Mouse (Mus musculus): ENCODE measurements around the gene Atf7. TPM values are rescaled to one million over a fixed set of nuclear protein-coding genes. Genes with fewer than 3 reads are reported as not detected.

The Atf7 gene
- total RNA-seq (2012; rRNA removed), result 9.0 and 12.4 TPM in 2 replicates

DNA sequence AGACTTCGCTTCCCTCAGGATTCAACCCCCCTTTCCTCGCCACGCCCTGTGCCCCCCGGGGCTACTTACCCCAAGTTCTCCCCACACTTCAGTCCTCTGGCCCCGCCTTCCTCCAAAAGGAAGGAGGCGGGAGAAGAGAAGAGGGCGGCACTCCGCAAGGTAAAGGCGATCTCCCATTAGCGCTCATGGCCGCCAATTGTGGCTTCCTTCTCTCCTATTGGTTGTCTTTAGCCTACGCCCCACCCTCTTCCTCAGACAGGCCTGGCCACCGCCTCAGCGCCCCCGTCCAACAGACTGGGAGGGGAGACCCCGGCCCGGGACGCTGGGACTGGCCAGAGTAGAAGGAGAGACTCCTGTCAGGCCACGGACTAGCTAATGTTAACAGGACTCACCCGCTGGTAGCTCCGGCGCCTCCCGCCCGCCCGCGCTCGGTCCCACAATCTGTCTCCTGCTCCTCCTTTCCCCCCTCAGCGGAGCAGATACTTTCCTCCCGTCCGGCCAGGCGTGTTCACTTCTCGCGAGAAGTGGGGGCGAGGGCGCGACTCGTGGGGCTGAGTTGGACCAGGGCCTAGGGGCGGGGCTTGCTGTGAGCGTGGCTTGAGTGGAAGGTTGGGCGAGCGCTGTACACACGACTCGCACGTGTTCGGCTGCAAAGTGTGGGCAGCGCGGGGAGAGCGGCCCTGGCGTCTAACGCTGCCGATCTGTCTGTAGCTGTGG is at the start of gene Atf7, which contains the start of gene Gm28047:
Gene Atf7 (minus strand): TSS at position 495 of the 717 bp plus-strand sequence.
Gene Gm28047 (minus strand): TSS at position 98 of the 717 bp plus-strand sequence.
- Histone ChIP-seq H3K36me3 (ENCODE audit: control insufficient read depth, insufficient read depth, low read length, poor library complexity, severe bottlenecking) (no peaks in the 10 kb centered on the region), H3K4me3 (ENCODE audit: insufficient read depth in 1 of 2, low read depth in 1 of 2, low read length in 2 of 2, poor library complexity in 1 of 2, severe bottlenecking in 1 of 2) (peak within 1 kb of the TSS; percentile 81 to 87), H3K27ac (ENCODE audit: insufficient read depth, low read depth, low read length, poor library complexity, severe bottlenecking) (peak within 1 kb of the TSS; percentile 93), H3K9me3 (ENCODE audit: control insufficient read depth, insufficient read depth, low read depth, low read length) (no peaks in the 10 kb centered on the region), H3K9ac (ENCODE audit: insufficient read depth, low read depth, low read length, poor library complexity, severe bottlenecking) (peak within 1 kb of the TSS; percentile 92), H3K4me1 (ENCODE audit: control insufficient read depth in 2 of 2, insufficient read depth in 2 of 2, low read length in 2 of 2, poor library complexity in 1 of 2) (peaks cover 2% of the 10 kb centered on the region in 2 experiments; a peak in 1 of 4 replicates)
- in situ Hi-C loops (cut with MboI; ENCODE audit: low sequenced_read_pairs in 2 of 2, unreplicated experiment in 2 of 2), result no loop called here
- peak; percentile 99 for DNase-seq (ENCODE audit: low read depth, low spot score)
- TF ChIP-seq HCFC1 (IDR thresholded peaks at IDR 0.05; ENCODE audit: borderline replicate concordance, insufficient read depth, low read length), result peak; percentile 11; the same call in 1 of the 2 replicates
- TF ChIP-seq ZC3H11A (IDR thresholded peaks at IDR 0.05; ENCODE audit: borderline replicate concordance, low read depth, low read length), result no peak
- peak; percentile 96 for TF ChIP-seq CHD2 (IDR thresholded peaks at IDR 0.05; ENCODE audit: low read depth, low read length)

DNA sequence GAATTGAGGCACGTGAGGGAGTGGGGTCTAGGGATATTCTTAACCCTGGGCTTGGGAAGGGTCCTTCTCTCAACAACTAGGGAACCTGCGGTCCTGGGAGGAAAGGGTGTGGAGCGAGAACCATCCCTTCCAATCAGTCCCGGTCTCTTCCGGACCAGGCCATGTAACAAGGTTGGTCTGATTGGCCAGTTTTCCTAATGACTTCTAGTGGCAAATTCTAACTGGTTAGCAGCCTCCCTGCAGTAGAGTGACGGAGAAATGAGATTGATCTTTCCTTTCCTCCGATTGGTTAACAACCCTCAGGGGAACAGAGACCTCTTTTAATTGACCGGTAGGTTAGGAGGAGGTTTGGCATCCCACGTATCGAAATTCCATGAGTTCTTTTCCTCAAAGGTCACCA is 48.3 kb upstream of the Atf7 start:
- peak overlapping the region; percentile 59; the same call in 1 of the 2 replicates for H3K9ac ChIP-seq (ENCODE audit: insufficient read depth, low read depth, low read length, poor library complexity, severe bottlenecking)
- peaks cover 8% of the 10 kb centered on the region; the same call in 1 of the 2 replicates for H3K36me3 ChIP-seq (ENCODE audit: control insufficient read depth, insufficient read depth, low read length, poor library complexity, severe bottlenecking)
- no peaks in the 10 kb centered on the region for H3K9me3 ChIP-seq (ENCODE audit: control insufficient read depth, insufficient read depth, low read depth, low read length)
- TF ChIP-seq HCFC1 (IDR thresholded peaks at IDR 0.05; ENCODE audit: borderline replicate concordance, insufficient read depth, low read length), result no peak
- TF ChIP-seq ZC3H11A (IDR thresholded peaks at IDR 0.05; ENCODE audit: borderline replicate concordance, low read depth, low read length), result no peak
- TF ChIP-seq CHD2 (IDR thresholded peaks at IDR 0.05; ENCODE audit: low read depth, low read length), result peak; percentile 75; the same call in 1 of the 2 replicates
- DNase-seq (ENCODE audit: low read depth, low spot score), result peak; percentile 83
- H3K4me3 ChIP-seq (ENCODE audit: insufficient read depth in 1 of 2, low read depth in 1 of 2, low read length in 2 of 2, poor library complexity in 1 of 2, severe bottlenecking in 1 of 2), result peak overlapping the region; percentile 44
- H3K27ac ChIP-seq (ENCODE audit: insufficient read depth, low read depth, low read length, poor library complexity, severe bottlenecking), result peak overlapping the region; percentile 54; the same call in 1 of the 2 replicates
- peaks cover 7% of the 10 kb centered on the region in 2 experiments for H3K4me1 ChIP-seq (ENCODE audit: control insufficient read depth in 2 of 2, insufficient read depth in 2 of 2, low read length in 2 of 2, poor library complexity in 1 of 2)
- in situ Hi-C loops (cut with MboI; ENCODE audit: low sequenced_read_pairs in 2 of 2, unreplicated experiment in 2 of 2), result no loop called here

DNA sequence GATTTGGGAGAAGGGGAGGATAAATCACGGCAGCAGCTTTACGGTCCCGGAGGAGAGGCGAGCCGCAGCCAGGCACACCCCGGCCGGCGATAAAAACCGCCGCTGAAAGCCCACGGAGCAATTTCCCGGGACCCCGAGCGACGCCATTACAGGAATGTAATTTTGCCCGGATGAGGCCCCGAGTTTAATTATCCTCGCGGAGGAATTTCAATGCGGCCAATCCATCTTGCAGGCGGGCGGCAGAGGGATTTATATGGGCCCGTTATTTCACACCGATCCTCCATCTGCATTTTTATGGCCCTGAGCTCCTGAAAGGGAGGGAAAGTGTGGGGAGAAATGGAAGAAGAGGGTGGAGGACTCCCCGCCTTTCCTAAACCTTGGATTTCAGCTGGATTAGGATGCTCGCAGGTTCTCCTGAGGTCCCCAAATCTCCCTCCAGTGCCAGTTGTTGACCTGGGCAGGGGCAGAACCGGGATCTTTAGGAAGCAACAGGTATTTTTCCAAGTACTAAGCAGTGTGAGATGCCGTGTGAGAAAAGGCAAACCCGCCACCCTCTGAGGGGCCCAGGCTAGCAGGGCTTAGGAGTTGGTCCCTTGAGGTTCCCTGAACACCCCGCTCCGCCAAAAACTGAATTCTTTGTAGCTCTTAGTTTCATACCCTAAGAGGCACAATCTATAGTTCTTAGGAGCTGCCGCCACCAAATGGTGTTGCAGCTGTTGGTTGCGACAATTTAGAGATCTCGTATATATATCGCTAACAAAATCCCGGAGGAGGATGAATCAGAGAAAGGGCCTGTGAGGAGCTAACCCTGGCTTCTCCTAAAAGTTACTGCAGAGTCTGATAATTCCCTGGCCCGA is 47.2 kb upstream of the Atf7 start, which contains the start of gene Atp5g2:
Gene Atp5g2 (minus strand): TSS at position 138 of the 857 bp plus-strand sequence.
- DNase-seq (ENCODE audit: low read depth, low spot score), result peak; percentile 26
- Histone ChIP-seq H3K4me3 (ENCODE audit: insufficient read depth in 1 of 2, low read depth in 1 of 2, low read length in 2 of 2, poor library complexity in 1 of 2, severe bottlenecking in 1 of 2) (peak within 1 kb of the TSS; percentile 44 to 61), H3K9ac (ENCODE audit: insufficient read depth, low read depth, low read length, poor library complexity, severe bottlenecking) (peak within 1 kb of the TSS; percentile 79), H3K9me3 (ENCODE audit: control insufficient read depth, insufficient read depth, low read depth, low read length) (no peaks in the 10 kb centered on the region), H3K4me1 (ENCODE audit: control insufficient read depth in 2 of 2, insufficient read depth in 2 of 2, low read length in 2 of 2, poor library complexity in 1 of 2) (peaks cover 7% of the 10 kb centered on the region in 2 experiments), H3K36me3 (ENCODE audit: control insufficient read depth, insufficient read depth, low read length, poor library complexity, severe bottlenecking) (peaks cover 15% of the 10 kb centered on the region), H3K27ac (ENCODE audit: insufficient read depth, low read depth, low read length, poor library complexity, severe bottlenecking) (peak within 1 kb of the TSS; percentile 73)
- no peak for TF ChIP-seq ZC3H11A (IDR thresholded peaks at IDR 0.05; ENCODE audit: borderline replicate concordance, low read depth, low read length)
- TF ChIP-seq HCFC1 (IDR thresholded peaks at IDR 0.05; ENCODE audit: borderline replicate concordance, insufficient read depth, low read length), result no peak; the same call in 1 of the 2 replicates
- no peak for TF ChIP-seq ZNF384 (IDR thresholded peaks at IDR 0.05; ENCODE audit: low read depth, low read length)
- TF ChIP-seq MAFK (IDR thresholded peaks at IDR 0.05; ENCODE audit: insufficient read depth, low read depth, low read length), result no peak
- TF ChIP-seq CHD2 (IDR thresholded peaks at IDR 0.05; ENCODE audit: low read depth, low read length), result no peak
- in situ Hi-C loops (cut with MboI; ENCODE audit: low sequenced_read_pairs in 2 of 2, unreplicated experiment in 2 of 2), result no loop called here

DNA sequence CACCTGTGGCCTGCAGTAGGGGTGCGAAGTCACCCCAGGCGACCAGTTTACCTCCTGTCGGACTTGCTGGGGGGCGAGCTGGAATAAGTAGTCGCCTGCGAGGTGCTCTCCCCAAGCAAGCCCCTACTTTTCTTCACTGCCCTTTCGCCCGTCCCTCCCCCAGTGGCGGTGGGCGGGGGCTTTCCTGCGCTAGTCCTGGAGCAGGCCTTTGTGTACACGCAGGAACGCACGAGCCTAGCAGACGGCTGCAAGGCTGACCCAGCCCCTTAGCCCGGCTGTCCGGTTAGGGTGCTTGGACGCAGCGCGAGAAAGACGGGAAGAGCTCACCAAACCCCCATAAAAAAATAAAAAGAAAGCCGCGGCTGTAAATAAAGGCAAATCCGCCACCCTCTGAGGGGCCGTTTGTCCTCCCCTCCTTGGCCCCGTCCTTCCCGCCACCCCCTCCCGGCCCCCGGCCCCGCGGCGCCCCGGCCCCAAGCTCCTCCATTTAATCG is 46.5 kb upstream of the Atf7 start:
- peaks cover 22% of the 10 kb centered on the region for H3K36me3 ChIP-seq (ENCODE audit: control insufficient read depth, insufficient read depth, low read length, poor library complexity, severe bottlenecking)
- TF ChIP-seq CHD2 (IDR thresholded peaks at IDR 0.05; ENCODE audit: low read depth, low read length) (no peak), MAFK (IDR thresholded peaks at IDR 0.05; ENCODE audit: insufficient read depth, low read depth, low read length) (no peak), ZNF384 (IDR thresholded peaks at IDR 0.05; ENCODE audit: low read depth, low read length) (no peak), HCFC1 (IDR thresholded peaks at IDR 0.05; ENCODE audit: borderline replicate concordance, insufficient read depth, low read length) (no peak; the same call in 1 of the 2 replicates), ZC3H11A (IDR thresholded peaks at IDR 0.05; ENCODE audit: borderline replicate concordance, low read depth, low read length) (no peak)
- peak; percentile 57 for DNase-seq (ENCODE audit: low read depth, low spot score)
- H3K4me1 ChIP-seq (ENCODE audit: control insufficient read depth in 2 of 2, insufficient read depth in 2 of 2, low read length in 2 of 2, poor library complexity in 1 of 2), result peaks cover 7% of the 10 kb centered on the region in 2 experiments
- H3K4me3 ChIP-seq (ENCODE audit: insufficient read depth in 1 of 2, low read depth in 1 of 2, low read length in 2 of 2, poor library complexity in 1 of 2, severe bottlenecking in 1 of 2), result peak overlapping the region; percentile 44 to 61
- peak overlapping the region; percentile 73 for H3K27ac ChIP-seq (ENCODE audit: insufficient read depth, low read depth, low read length, poor library complexity, severe bottlenecking)
- in situ Hi-C loops (cut with MboI; ENCODE audit: low sequenced_read_pairs in 2 of 2, unreplicated experiment in 2 of 2), result no loop called here
- H3K9ac ChIP-seq (ENCODE audit: insufficient read depth, low read depth, low read length, poor library complexity, severe bottlenecking), result peak overlapping the region; percentile 79
- H3K9me3 ChIP-seq (ENCODE audit: control insufficient read depth, insufficient read depth, low read depth, low read length), result no peaks in the 10 kb centered on the region

Measured in ES-E14 (cell line).